24 mouse cellular contexts compared by ENCODE assay signal in genomic region chr9:120618101-120618500, GRCm38 (mm10). TPM values are rescaled to one million over a fixed set of nuclear protein-coding genes. Genes with fewer than 3 reads are reported as not detected.
A peak's percentile ranks its signal among the peaks of the same experiment; 100 is the strongest.
DNase-seq lines count a peak whose midpoint lies in the region; ATAC-seq and TF ChIP-seq lines count a peak whose summit lies in the region.
"Had no signal": no experiment of that assay in that cellular context is flagged by ENCODE, and none has a peak within 500 bp of the region (broad histone marks: within the 10 kb centered on the region; RNA-seq: fewer than 3 reads in every experiment).

No protein-coding gene starts in this region.

- H3K36me3 ChIP-seq in forebrain, embryonic 10.5 days (replicated peaks) = 0 out of 2 replicates have a peak, but pooled peaks cover 4% of the 10 kb centered on the region
- no peaks in the 10 kb centered on the region for H3K36me3 ChIP-seq in forebrain, embryonic 12.5 days (replicated peaks)
- no peaks in the 10 kb centered on the region for H3K36me3 ChIP-seq in forebrain, embryonic 13.5 days (ENCODE audit: poor library complexity, severe bottlenecking)
- H3K36me3 ChIP-seq in forebrain, embryonic 15.5 days = no peaks in the 10 kb centered on the region
- H3K36me3 ChIP-seq in hindbrain, embryonic 10.5 days = 0 out of 2 replicates have a peak, but pooled peaks cover 3% of the 10 kb centered on the region
- no peaks in the 10 kb centered on the region for H3K36me3 ChIP-seq in hindbrain, postnatal 0 days (ENCODE audit: insufficient read depth, low read length)
- H3K36me3 ChIP-seq in midbrain, embryonic 11.5 days (ENCODE audit: control insufficient read depth, insufficient read depth, low read length) = no peaks in the 10 kb centered on the region
- H3K36me3 ChIP-seq in midbrain, embryonic 14.5 days (ENCODE audit: control insufficient read depth, insufficient read depth, low read length) = no peaks in the 10 kb centered on the region
- H3K36me3 ChIP-seq: embryonic facial prominence, embryonic 10.5 days; embryonic facial prominence, embryonic 12.5 days; G1E had no signal

- peaks cover 18% of the 10 kb centered on the region for H3K9me3 ChIP-seq in forebrain, embryonic 10.5 days
- peaks cover 10% of the 10 kb centered on the region for H3K9me3 ChIP-seq in forebrain, embryonic 12.5 days
- peaks cover 10% of the 10 kb centered on the region for H3K9me3 ChIP-seq in forebrain, embryonic 13.5 days (replicated peaks)
- H3K9me3 ChIP-seq in forebrain, embryonic 15.5 days = peaks cover 4% of the 10 kb centered on the region; the same call in 1 of the 2 replicates
- H3K9me3 ChIP-seq in hindbrain, embryonic 10.5 days = peaks cover 14% of the 10 kb centered on the region
- peaks cover 10% of the 10 kb centered on the region for H3K9me3 ChIP-seq in hindbrain, postnatal 0 days (ENCODE audit: low read length)
- peaks cover 3% of the 10 kb centered on the region; the same call in 1 of the 2 replicates for H3K9me3 ChIP-seq in midbrain, embryonic 11.5 days (ENCODE audit: control insufficient read depth, low read length)
- peaks cover 7% of the 10 kb centered on the region for H3K9me3 ChIP-seq in midbrain, embryonic 14.5 days (ENCODE audit: control insufficient read depth, low read length)
- H3K9me3 ChIP-seq: G1E had no signal

- no peak overlapping the region for H3K9ac ChIP-seq in forebrain, embryonic 12.5 days
- no peak overlapping the region for H3K9ac ChIP-seq in forebrain, embryonic 13.5 days
- H3K9ac ChIP-seq in forebrain, embryonic 15.5 days (replicated peaks) = no peak overlapping the region
- H3K9ac ChIP-seq in hindbrain, postnatal 0 days (replicated peaks; ENCODE audit: low read length) = no peak overlapping the region
- H3K9ac ChIP-seq in midbrain, embryonic 11.5 days (ENCODE audit: low read length) = no peak overlapping the region
- no peak overlapping the region for H3K9ac ChIP-seq in midbrain, embryonic 14.5 days (replicated peaks; ENCODE audit: low read length)
- H3K9ac ChIP-seq: embryonic facial prominence, embryonic 12.5 days; forebrain, postnatal 0 days had no signal

- H3K4me2 ChIP-seq in forebrain, embryonic 12.5 days = no peak overlapping the region
- H3K4me2 ChIP-seq in forebrain, embryonic 13.5 days = no peak overlapping the region
- H3K4me2 ChIP-seq in forebrain, embryonic 15.5 days (replicated peaks) = no peak overlapping the region
- no peak overlapping the region for H3K4me2 ChIP-seq in hindbrain, postnatal 0 days (ENCODE audit: low read depth, low read length)
- H3K4me2 ChIP-seq in midbrain, embryonic 11.5 days = no peak overlapping the region
- H3K4me2 ChIP-seq in midbrain, embryonic 14.5 days (ENCODE audit: low read length) = no peak overlapping the region
- H3K4me2 ChIP-seq: embryonic facial prominence, embryonic 12.5 days had no signal

- DNase-seq in forebrain, embryonic 10.5 days (ENCODE audit: extremely low spot score, low spot score) = no peak
- no peak for DNase-seq in hindbrain, embryonic 10.5 days (ENCODE audit: low spot score)
- no peak for DNase-seq in hindbrain, postnatal 0 days (ENCODE audit: low spot score)
- peak; percentile 69 for DNase-seq in midbrain, embryonic 11.5 days (ENCODE audit: low spot score, missing footprints)
- DNase-seq in midbrain, embryonic 14.5 days = no peak
- DNase-seq: adrenal gland, adult 8-10 months; adrenal gland, postnatal 14 days; adrenal gland, postnatal 36 days; B cell, adult 2 months; cerebellum, adult 11-12 months; cerebellum, adult 2 months; cerebellum, adult 9-10 months; cerebellum, postnatal 10 days; cerebellum, postnatal 25 days; forebrain, postnatal 0 days had no signal

- peak overlapping the region; percentile 61; the same call in 1 of the 2 replicates for H3K27ac ChIP-seq in forebrain, embryonic 10.5 days
- no peak overlapping the region for H3K27ac ChIP-seq in forebrain, embryonic 12.5 days
- H3K27ac ChIP-seq in forebrain, embryonic 13.5 days = peak overlapping the region; percentile 31; the same call in 1 of the 2 replicates
- no peak overlapping the region for H3K27ac ChIP-seq in forebrain, embryonic 15.5 days (replicated peaks)
- 0 out of 2 replicates have a peak overlapping the region, but pooled peaks have one; percentile 23 for H3K27ac ChIP-seq in hindbrain, embryonic 10.5 days
- no peak overlapping the region for H3K27ac ChIP-seq in hindbrain, postnatal 0 days
- H3K27ac ChIP-seq in midbrain, embryonic 11.5 days (ENCODE audit: low read depth, low read length) = no peak overlapping the region
- H3K27ac ChIP-seq in midbrain, embryonic 14.5 days (replicated peaks; ENCODE audit: low read depth, low read length) = no peak overlapping the region
- H3K27ac ChIP-seq: embryonic facial prominence, embryonic 10.5 days; embryonic facial prominence, embryonic 12.5 days had no signal

- no peak for TF ChIP-seq CTCF in hindbrain, postnatal 0 days (IDR thresholded peaks at IDR 0.05; ENCODE audit: low read depth)

- H3K4me3 ChIP-seq in forebrain, embryonic 10.5 days = no peak overlapping the region
- H3K4me3 ChIP-seq in forebrain, embryonic 12.5 days (replicated peaks) = no peak overlapping the region
- no peak overlapping the region for H3K4me3 ChIP-seq in forebrain, embryonic 13.5 days
- no peak overlapping the region for H3K4me3 ChIP-seq in forebrain, embryonic 15.5 days
- H3K4me3 ChIP-seq in hindbrain, embryonic 10.5 days = no peak overlapping the region
- H3K4me3 ChIP-seq in hindbrain, postnatal 0 days (ENCODE audit: low read length) = no peak overlapping the region
- no peak overlapping the region for H3K4me3 ChIP-seq in midbrain, embryonic 11.5 days (ENCODE audit: low read depth, low read length)
- no peak overlapping the region for H3K4me3 ChIP-seq in midbrain, embryonic 14.5 days (replicated peaks; ENCODE audit: low read depth, low read length)
- H3K4me3 ChIP-seq: embryonic facial prominence, embryonic 10.5 days; embryonic facial prominence, embryonic 12.5 days had no signal

- 80% methylated on average over 6 of the region's 6 CpGs for WGBS in forebrain, embryonic 10.5 days
- 74% methylated on average over 6 of the region's 6 CpGs for WGBS in forebrain, embryonic 12.5 days
- WGBS in forebrain, embryonic 13.5 days = 82% methylated on average over 6 of the region's 6 CpGs
- WGBS in forebrain, embryonic 15.5 days = 78% methylated on average over 6 of the region's 6 CpGs
- 85% methylated on average over 6 of the region's 6 CpGs for WGBS in hindbrain, embryonic 10.5 days
- 76% methylated on average over 6 of the region's 6 CpGs for WGBS in hindbrain, postnatal 0 days
- 72% methylated on average over 6 of the region's 6 CpGs for WGBS in midbrain, embryonic 11.5 days
- WGBS in midbrain, embryonic 14.5 days = 69% methylated on average over 6 of the region's 6 CpGs

- H3K27me3 ChIP-seq in forebrain, embryonic 10.5 days (ENCODE audit: poor library complexity, severe bottlenecking) = 0 out of 2 replicates have a peak, but pooled peaks cover 3% of the 10 kb centered on the region
- no peaks in the 10 kb centered on the region for H3K27me3 ChIP-seq in forebrain, embryonic 12.5 days
- no peaks in the 10 kb centered on the region for H3K27me3 ChIP-seq in forebrain, embryonic 13.5 days
- no peaks in the 10 kb centered on the region for H3K27me3 ChIP-seq in forebrain, embryonic 15.5 days
- no peaks in the 10 kb centered on the region for H3K27me3 ChIP-seq in hindbrain, embryonic 10.5 days (ENCODE audit: insufficient read depth, poor library complexity, severe bottlenecking)
- H3K27me3 ChIP-seq in hindbrain, postnatal 0 days (ENCODE audit: insufficient read depth, low read length) = no peaks in the 10 kb centered on the region
- H3K27me3 ChIP-seq in midbrain, embryonic 11.5 days (ENCODE audit: control insufficient read depth, insufficient read depth, low read length) = no peaks in the 10 kb centered on the region
- no peaks in the 10 kb centered on the region for H3K27me3 ChIP-seq in midbrain, embryonic 14.5 days (ENCODE audit: control insufficient read depth, insufficient read depth, low read length)
- H3K27me3 ChIP-seq: embryonic facial prominence, embryonic 12.5 days had no signal

- ATAC-seq in forebrain, embryonic 12.5 days (ENCODE audit: low FRiP score) = no peak
- no peak for ATAC-seq in forebrain, embryonic 13.5 days
- ATAC-seq in forebrain, embryonic 15.5 days (replicated peaks) = no peak
- ATAC-seq in hindbrain, postnatal 0 days = no peak
- no peak for ATAC-seq in midbrain, embryonic 11.5 days (ENCODE audit: low FRiP score)
- no peak for ATAC-seq in midbrain, embryonic 14.5 days (ENCODE audit: low FRiP score, low TSS enrichment)
- ATAC-seq: activated CD4-positive, CD25-positive, alpha-beta regulatory T cell, adult 4 months; CD4-positive, CD25-positive, alpha-beta regulatory T cell, adult 4 months; forebrain, postnatal 0 days; Patski had no signal

- peaks cover 29% of the 10 kb centered on the region for H3K4me1 ChIP-seq in forebrain, embryonic 10.5 days
- H3K4me1 ChIP-seq in forebrain, embryonic 12.5 days = peaks cover 33% of the 10 kb centered on the region
- peaks cover 22% of the 10 kb centered on the region for H3K4me1 ChIP-seq in forebrain, embryonic 13.5 days
- H3K4me1 ChIP-seq in forebrain, embryonic 15.5 days = peaks cover 17% of the 10 kb centered on the region
- peaks cover 25% of the 10 kb centered on the region for H3K4me1 ChIP-seq in hindbrain, embryonic 10.5 days (replicated peaks)
- peaks cover 11% of the 10 kb centered on the region; the same call in 1 of the 2 replicates for H3K4me1 ChIP-seq in hindbrain, postnatal 0 days (ENCODE audit: insufficient read depth, low read length)
- peaks cover 25% of the 10 kb centered on the region for H3K4me1 ChIP-seq in midbrain, embryonic 11.5 days (ENCODE audit: control insufficient read depth, insufficient read depth, low read length)
- peaks cover 28% of the 10 kb centered on the region for H3K4me1 ChIP-seq in midbrain, embryonic 14.5 days (ENCODE audit: control insufficient read depth, insufficient read depth, low read length)

RNA-seq across cellular contexts. Expression of gene Rpl14, which starts 46.9 kb away (rescaled TPM):
- 785 and 825 TPM in 2 replicates for polyA plus RNA-seq in forebrain, embryonic 10.5 days (2016; fragmentation: Nextera tagmentation; extraction: Ambion mirVana)
- 610 and 612 TPM in 2 replicates for polyA plus RNA-seq in forebrain, embryonic 12.5 days (2016; fragmentation: Nextera tagmentation; extraction: Ambion mirVana)
- polyA plus RNA-seq in forebrain, embryonic 13.5 days (2015; fragmentation: Nextera tagmentation; extraction: Ambion mirVana) = 544 and 592 TPM in 2 replicates
- polyA plus RNA-seq in forebrain, embryonic 15.5 days (2015; fragmentation: Nextera tagmentation; extraction: Ambion mirVana) = 406 and 432 TPM in 2 replicates
- polyA plus RNA-seq in hindbrain, embryonic 10.5 days (2016; fragmentation: Nextera tagmentation; extraction: Ambion mirVana) = 673 and 781 TPM in 2 replicates
- total RNA-seq in hindbrain, postnatal 0 days (2014; rRNA removed) = 137 and 147 TPM in 2 replicates
- polyA plus RNA-seq in hindbrain, postnatal 0 days (2015; fragmentation: Nextera tagmentation; extraction: Ambion mirVana) = 432 and 453 TPM in 2 replicates
- 871 and 903 TPM in 2 replicates for polyA plus RNA-seq in midbrain, embryonic 11.5 days (2014; fragmentation: Nextera tagmentation; extraction: Ambion mirVana)
- polyA plus RNA-seq in midbrain, embryonic 14.5 days (2014; fragmentation: Nextera tagmentation; extraction: Ambion mirVana) = 523 and 525 TPM in 2 replicates

Comparison
In these comparisons a context has a peak if more than half of its experiments do, and no peak if none do; other contexts are left out.
1. H3K27ac ChIP-seq: peak in forebrain, embryonic 10.5 days (single experiment), forebrain, embryonic 13.5 days (single experiment) and hindbrain, embryonic 10.5 days (single experiment); none in forebrain, embryonic 12.5 days (single experiment), forebrain, embryonic 15.5 days (single experiment), hindbrain, postnatal 0 days (single experiment), midbrain, embryonic 11.5 days (single experiment) and midbrain, embryonic 14.5 days (single experiment).